Mouse (Mus musculus) skeletal muscle tissue, postnatal 0 days (tissue): Measurements from ENCODE around the gene Man1a2. TPM values are rescaled to one million over a fixed set of nuclear protein-coding genes. Genes with fewer than 3 reads are reported as not detected.

Experiments
- polyA plus RNA-seq: library from polyadenylated mRNA; unstranded; fragments of >200 nt; fragmentation: Nextera tagmentation; extraction: Ambion mirVana; gene quantifications from 2 replicates; pipeline ENCODE4 v1.2.1, GENCODE M21; 2015

Gene Man1a2
- polyA plus RNA-seq = 26.1 and 31.9 TPM in 2 replicates

DNA sequence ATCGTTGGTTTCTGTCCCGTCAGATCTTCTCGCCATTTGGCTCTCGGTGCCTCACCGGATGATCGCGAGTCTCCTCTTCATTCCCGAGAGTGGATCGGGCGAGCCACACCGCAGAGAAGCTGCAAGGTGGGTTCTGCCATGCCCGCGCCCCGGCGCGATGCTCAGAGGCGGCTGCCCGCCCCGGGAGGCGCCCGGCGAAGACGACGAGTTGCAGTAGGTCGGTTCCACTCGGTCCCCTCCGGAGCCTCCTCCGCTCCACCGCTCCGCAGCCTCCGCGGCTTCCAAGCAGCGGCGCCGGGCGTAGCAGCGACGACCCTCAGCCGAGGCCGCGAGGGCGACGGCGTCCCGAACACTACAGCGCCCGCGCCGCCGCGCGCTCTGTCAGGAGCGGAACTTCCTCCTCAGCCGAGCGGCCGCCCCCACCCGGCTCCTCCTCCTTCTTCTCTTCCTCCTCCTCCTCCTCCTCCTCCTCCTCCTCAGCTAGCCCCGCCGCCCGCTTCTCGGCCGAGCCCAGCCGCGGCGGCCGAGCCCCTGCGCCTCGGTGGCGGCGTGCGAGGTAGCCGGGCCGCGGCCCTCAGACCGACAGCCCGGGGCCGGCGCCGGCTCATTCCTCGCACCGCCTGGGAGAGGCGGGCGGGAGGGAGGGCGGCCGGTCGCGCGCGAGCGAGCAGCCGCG lies at the start of gene Man1a2:
TSS of gene Man1a2 (minus strand) at position 417 of the 676 bp plus-strand sequence.

Other genes with a start within 250 kb of the Man1a2 start
- 1.4 and 1.6 TPM in 2 replicates for gene Tent5c, start 196.2 kb downstream of the Man1a2 start, polyA plus RNA-seq
- not detected in 2 replicates for gene Vtcn1, start 140.0 kb upstream of the Man1a2 start, polyA plus RNA-seq
- gene Trim45, start 236.7 kb upstream of the Man1a2 start, polyA plus RNA-seq = 2.0 and 2.2 TPM in 2 replicates